Mouse (Mus musculus): ENCODE results near the gene Egfl8.

Gene Egfl8

GRCm38 (mm10) chr17:34646906-34647787, 31.4 kb upstream of the Egfl8 start, which contains the start of gene Atf6b:
TSS of gene Atf6b (plus strand) at chr17:34647146.
- DNase-seq: peak; percentile 96 to 98

DNA sequence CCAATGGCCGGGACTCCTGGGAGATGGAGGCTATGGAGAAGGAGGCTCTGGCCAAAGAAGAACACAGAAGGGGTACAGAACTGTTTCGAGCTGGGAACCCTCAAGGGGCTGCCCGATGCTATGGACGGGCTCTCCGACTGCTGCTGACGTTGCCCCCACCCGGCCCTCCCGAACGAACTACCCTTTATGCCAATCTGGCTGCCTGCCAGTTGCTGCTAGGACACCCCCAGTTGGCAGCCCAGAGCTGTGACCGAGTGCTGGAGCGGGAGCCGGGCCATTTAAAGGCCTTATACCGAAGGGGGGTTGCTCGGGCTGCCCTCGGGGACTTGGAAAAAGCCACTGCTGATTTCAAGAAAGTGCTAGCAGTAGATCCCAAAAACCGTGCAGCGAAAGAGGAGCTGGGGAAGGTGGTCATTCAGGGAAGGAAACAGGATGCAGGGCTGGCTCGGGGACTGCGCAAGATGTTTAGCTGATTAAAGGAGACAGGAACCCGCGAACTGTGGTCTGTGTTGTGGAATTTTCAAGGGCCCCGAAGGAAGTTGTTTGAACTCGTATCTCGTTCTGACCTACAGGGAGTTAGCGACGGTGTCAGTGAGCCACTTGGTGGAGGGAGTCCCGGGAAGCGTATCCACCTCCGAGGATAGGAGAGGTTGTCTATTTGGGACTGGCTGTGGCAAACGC, 30.2 kb upstream of the Egfl8 start:
- DNase-seq: no peak

- DNase-seq: no peak
These were observed 29.6 kb upstream of the Egfl8 start for GRCm38 (mm10) chr17:34645256-34645829.

DNA sequence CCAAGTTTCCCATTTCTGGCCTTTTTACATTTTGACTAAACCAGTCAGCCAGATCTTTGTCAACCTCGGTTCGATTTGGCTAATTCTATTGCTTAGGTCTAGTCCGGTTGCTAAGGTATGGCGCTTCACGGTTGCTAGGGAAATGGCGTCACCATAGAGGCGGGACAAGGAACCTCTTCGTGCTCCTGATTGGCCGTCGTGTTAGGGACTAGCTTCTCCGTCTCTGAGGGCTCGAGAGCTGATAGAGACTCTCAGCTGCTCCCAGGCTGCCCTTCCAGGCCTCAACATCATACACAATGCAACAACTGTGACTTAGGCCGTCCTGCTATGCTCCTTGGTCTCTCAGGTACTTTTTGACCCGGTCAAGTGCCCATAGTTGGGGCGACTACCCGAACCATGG, 28.8 kb upstream of the Egfl8 start, which contains the start of gene Fkbpl:
TSS of gene Fkbpl (plus strand) at position 157 of the 400 bp plus-strand sequence.
- peak; percentile 90 to 93 for DNase-seq

DNA sequence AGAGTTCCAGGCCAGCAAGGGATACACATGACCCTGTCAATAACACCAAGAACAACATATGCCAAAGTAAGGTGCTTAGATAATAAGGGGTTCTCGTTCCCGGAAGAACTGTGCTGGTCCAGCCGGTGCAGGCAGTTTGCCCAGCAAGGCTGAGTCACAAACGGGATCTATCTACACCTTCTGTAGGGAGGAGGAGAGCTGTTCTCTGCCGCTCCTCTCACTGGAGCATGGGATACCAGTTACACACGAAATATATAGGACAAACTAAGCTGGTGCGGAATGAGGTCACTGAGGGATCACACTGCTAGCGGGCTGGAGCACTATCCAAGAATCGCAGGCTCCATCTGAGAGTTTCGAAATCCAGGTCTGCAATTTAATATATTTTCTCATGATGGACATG, 28.2 kb upstream of the Egfl8 start:
- DNase-seq: no peak

DNA sequence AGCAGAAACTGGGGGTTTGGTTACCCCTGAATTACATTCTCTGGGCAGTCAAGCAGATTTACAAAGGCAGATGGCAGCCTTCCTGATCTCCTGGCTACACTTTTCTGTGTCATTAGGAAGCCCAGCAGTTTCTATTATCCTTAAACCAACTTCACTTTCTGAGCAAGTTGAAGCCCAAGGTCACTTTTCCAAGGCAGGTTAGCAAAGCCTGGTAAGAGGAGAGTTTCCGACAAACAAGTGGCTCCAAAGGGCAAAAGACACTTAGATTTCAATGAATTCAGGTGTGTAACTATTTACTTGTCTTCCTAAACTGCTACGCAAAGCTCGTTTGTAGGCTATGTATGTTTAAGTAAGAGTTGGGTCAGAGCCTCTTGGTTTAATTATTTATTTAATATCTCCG, 27.6 kb upstream of the Egfl8 start:
- DNase-seq: no peak

- no peak for DNase-seq
These were observed 26.2 kb upstream of the Egfl8 start for GRCm38 (mm10) chr17:34641945-34642344.

DNA sequence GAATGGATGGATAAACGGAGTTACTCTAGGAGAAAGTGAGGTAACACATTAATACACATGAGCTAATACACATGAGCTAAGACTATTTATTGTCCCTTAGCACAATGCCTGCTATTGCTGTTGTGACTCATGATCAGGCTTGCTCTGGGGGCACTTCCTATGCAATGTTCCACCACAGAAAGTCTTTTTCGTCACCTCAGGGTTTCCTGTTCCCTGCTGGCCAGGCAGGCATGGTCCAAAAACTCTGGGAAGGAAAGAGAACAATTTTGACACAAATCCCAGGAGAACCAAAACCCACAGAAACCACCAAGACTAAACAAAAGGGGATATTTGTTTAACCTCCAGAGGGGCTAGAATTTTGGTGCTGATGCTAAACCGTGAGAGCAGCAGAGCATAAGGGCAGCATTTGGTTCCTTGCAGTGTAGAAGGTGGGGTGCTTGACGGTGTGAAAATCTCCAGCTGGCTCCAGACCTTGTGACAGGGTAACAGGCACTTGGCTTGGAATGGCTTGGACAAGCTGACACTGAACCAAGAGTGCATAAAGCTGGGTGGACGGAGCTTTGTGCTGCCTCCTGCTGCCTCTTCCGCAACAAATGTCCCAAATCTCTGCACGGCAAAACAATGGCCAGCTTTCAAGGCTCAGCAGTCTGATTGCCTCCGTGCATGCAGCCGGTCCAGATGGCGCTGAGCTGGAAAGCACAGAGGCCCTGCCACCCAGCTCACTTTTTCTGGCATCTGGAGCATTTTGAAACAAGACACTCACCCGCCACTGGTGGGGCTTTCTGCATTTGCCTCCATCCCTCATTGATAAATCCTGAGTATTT, 25.2 kb upstream of the Egfl8 start:
- no peak for DNase-seq

DNA sequence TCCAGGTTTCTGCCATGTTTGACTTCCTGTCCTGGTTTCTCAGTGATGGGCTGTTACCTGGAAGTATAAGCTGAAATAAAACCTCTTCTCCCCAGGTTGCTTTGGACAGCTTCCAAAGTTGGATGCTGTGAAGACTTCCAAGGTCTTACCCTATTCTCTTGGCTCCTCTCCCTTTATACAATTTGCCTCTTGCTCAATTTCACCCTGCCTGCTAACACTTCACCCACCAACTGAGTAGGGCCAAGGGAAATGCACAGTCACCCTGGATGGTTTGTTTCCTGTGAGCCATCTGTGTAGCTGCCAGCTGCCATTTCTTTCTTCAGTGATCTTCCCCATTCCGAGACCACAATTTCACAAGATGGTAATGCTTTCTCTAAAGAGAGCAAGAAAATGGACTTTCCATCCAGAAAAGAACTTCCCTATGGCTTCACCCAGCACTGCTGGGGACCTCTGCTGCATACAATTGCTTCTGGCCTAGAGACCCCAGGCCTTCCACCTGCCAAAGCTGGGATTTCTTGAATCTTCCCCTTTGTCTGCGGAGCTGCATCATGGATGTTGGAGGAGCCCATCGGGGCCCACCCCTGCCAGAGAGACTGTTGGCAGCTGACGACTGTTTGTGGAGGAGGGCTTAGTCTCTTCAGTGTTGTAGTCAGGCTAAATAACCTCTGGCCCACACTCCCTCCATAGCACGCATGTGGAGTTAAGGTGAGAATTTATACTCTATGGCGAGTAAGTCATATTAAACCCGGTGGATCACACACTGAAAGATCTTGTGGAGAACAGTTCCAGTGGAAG, 23.9 kb upstream of the Egfl8 start:
- no peak for DNase-seq

DNA sequence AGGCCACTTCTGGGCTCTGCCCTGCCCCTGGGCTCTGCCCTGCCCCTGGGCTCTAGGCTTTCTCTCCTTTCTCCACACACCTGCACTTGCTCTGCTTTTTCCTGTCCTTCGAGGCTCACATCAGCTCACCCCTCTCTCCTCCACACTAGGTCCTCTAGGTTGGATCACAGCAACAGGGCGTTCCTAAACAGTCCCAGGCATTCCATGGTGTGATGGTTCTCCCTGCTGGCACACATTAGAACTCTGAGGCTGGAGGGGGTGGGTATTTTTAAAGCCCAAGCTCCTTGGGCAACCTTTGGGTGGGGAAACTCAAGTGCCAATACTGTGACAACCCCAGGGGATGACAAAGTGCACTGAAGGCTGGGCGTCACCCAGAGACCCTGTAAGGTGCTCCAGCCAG, 21.7 kb upstream of the Egfl8 start:
- DNase-seq: no peak

- no peak for DNase-seq
These were observed 19.9 kb upstream of the Egfl8 start for GRCm38 (mm10) chr17:34635671-34636070.

DNA sequence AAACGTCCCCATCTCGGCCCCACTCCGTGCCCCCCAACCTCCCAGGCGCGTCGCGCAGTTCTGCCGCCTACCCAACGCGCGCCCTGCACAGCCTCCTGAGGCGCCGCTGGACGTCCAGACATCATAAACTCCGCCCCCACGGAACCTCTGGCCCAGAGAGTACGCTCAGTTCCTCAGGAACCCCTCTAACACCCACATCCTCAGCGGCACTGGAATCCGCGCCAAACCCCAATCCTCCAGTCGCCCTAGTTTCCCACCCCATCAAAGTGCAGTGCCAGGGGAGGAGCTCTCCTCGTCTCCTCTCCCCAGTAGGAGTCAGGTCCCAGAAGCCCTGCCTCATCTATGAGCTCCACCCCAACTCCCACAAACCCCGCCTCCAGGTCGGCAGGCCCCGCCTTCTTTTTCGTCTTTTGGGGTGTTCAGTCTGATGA, 16.5 kb upstream of the Egfl8 start:
- peak; percentile 84 to 90 for DNase-seq

DNA sequence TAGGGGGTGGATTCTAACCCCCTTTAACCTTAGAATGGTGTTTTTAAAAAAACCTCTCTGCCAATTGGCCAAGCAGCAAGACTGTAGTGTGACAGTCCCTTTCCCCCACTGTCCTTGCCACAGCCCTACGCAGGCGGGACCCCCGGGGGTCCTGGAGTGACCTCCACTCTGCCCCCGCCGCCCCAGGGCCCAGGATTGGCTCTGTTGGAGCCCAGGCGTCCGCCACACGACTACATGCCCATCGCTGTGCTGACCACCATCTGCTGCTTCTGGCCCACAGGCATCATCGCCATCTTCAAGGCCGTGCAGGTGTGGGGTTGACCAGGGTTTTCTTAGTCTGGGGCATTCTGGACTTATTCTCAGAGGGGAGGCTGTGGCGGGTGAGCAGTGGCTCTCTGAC, 15.9 kb upstream of the Egfl8 start:
- DNase-seq: no peak

- peak; percentile 65 to 73 for DNase-seq
These were observed 15.1 kb upstream of the Egfl8 start for GRCm38 (mm10) chr17:34630761-34631301.

DNA sequence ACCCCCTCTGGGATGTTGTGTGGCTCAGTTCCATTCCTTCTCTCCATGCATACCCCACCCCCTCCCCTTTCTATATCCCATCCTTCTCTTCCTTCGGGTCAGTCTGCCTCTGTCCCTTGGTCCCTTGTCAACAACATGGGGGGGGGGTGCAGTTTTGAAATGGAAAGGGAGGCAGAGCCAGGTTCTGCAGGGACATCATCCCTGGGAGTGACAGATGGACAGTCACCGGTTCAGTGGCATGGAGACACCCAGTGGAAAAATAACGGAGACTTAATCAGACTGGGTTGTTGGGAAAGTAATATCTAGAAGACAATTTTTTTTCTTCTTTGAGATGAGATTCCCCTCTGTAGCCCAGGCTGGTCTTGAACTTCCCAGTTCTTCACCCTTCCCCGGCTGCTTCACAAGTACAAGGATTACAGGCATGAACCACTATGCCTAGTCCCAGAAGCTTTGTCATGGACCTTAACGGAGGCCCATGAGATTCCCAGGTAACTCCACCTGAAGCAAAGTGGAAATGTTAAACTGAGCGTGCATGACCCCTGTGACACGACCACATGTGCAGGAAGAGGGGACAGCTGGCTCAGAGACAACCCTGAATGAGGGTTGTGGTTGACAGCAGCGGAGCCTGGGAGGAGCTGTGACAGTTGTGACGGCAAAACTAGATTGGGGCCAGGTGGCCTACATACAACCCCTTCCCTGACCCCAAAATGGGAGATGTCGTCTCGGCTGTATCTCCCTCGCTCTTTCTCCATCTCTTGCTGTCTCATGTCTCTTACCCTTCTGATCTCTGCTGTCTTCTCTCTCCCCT, 14.2 kb upstream of the Egfl8 start:
- peak; percentile 81 to 88 for DNase-seq

DNA sequence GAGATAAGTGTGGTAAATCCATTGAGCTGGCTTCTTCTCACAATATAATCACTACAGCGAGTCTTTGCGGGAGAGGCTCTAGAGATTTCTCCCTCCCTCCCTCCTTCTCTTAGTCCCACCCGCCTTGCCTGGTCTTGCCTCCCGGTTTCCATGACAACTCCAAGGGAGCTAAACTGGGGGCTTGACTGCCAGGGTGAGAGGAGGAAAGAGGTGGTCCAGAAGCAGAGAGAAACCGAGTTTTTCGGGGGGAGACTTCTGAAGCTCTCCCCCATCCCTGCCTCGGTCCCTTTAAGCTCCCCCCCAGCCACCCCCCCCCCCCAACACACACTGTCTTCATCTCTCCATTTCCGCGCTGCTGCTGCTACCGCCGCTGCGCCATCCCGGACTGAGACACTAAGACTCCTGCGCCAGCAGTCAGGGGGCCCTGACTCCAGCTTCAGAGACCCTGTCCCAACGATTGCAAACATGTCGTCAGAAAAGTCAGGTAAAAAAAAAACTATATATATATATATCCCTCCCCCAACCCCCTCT, 13.5 kb upstream of the Egfl8 start, which contains the start of gene Prrt1:
TSS of gene Prrt1 (plus strand) at position 313 of the 531 bp plus-strand sequence.
- peak in 1 of 2 experiments; percentile 48 for DNase-seq

DNA sequence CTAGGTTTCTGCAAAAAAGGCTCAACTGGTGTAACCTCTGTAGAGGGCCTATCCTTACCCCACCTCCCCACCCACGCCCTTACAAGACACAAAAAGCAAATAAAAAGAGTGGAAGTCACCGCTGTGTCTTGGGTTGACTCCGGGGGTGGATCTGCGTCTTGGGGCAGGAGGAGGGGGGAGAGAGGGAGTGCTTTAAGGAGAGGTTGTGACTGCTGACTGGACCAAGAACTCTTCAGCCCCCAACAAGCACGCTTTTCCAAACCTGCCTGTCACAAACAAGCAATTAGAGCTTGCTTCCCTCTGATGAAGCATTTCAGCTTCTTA, 12.8 kb upstream of the Egfl8 start:
- peak in 1 of 2 experiments; percentile 55 for DNase-seq

GRCm38 (mm10) chr17:34627943-34628643, 12.3 kb upstream of the Egfl8 start, which contains the start of gene Ppt2:
TSS of gene Ppt2 (minus strand) at chr17:34628510.
- DNase-seq: peak; percentile 59 to 66

Measured in thymus, adult 18-20 months (tissue).